Mouse (Mus musculus) midbrain, embryonic 16.5 days (tissue): Measurements from ENCODE around the gene Arid3a. TPM values are rescaled to one million over a fixed set of nuclear protein-coding genes. Genes with fewer than 3 reads are reported as not detected.

ENCODE experiments used
- ATAC-seq: fragments of 200-750 bp; cut with Nextera tagmentation; 2 replicates; pipeline ENCODE4 v1.8.0; 2017; ENCODE audit warnings: moderate TSS enrichment
- H3K27ac ChIP-seq: fragments of 300-500 bp; sonication (generic); 2 replicates; pipeline ENCODE4 v1.5.1; 2014; ENCODE audit warnings: mild to moderate bottlenecking, low read length, mixed read lengths
- H3K27me3 ChIP-seq: fragments of 300-500 bp; sonication (generic); 2 replicates; pipeline ENCODE4 v1.6.1; 2014; ENCODE audit warnings: low read depth, low read length, mixed read lengths; ENCODE audit not compliant: control insufficient read depth, insufficient read depth
- H3K36me3 ChIP-seq: fragments of 300-500 bp; sonication (generic); 2 replicates; pipeline ENCODE4 v1.6.1; 2014; ENCODE audit warnings: mild to moderate bottlenecking, low read length, moderate library complexity, mixed read lengths; ENCODE audit not compliant: control insufficient read depth, insufficient read depth
- H3K4me1 ChIP-seq: fragments of 300-500 bp; sonication (generic); 2 replicates; pipeline ENCODE4 v1.6.1; 2014; ENCODE audit warnings: mild to moderate bottlenecking, low read length, mixed read lengths; ENCODE audit not compliant: control insufficient read depth, insufficient read depth
- H3K4me2 ChIP-seq: fragments of 300-500 bp; sonication (generic); 2 replicates; pipeline ENCODE4 v1.6.1; 2014; ENCODE audit warnings: mild to moderate bottlenecking, low read length, mixed read lengths
- H3K4me3 ChIP-seq: fragments of 300-500 bp; sonication (generic); 2 replicates; pipeline ENCODE4 v1.5.1; 2014; ENCODE audit warnings: low read depth, mild to moderate bottlenecking, low read length, moderate library complexity, mixed read lengths
- H3K9ac ChIP-seq: fragments of 300-500 bp; sonication (generic); 2 replicates; pipeline ENCODE4 v1.6.1; 2014; ENCODE audit warnings: low read depth, low read length, mixed read lengths
- H3K9me3 ChIP-seq: fragments of 300-500 bp; sonication (generic); replicated peaks from 2 replicates; pipeline ENCODE4 v1.6.1; 2014; ENCODE audit warnings: mild to moderate bottlenecking, low read length, mixed read lengths; ENCODE audit not compliant: control insufficient read depth, poor library complexity, severe bottlenecking
- WGBS: fragments of 180-500 bp; shearing (Covaris S2); extraction: QIAGEN DNeasy Blood & Tissue Kit; methylation state at CpG from one replicate; pipeline ENCODE4 v1.1.7; 2014; 5-methylcytosine and 5-hydroxymethylcytosine counted together
- polyA plus RNA-seq: library from polyadenylated mRNA; unstranded; fragments of >200 nt; fragmentation: Nextera tagmentation; extraction: Ambion mirVana; gene quantifications from 2 replicates; pipeline ENCODE4 v1.2.1, GENCODE M21; 2015

Gene Arid3a
- polyA plus RNA-seq: 1.7 and 2.2 TPM in 2 replicates

DNA sequence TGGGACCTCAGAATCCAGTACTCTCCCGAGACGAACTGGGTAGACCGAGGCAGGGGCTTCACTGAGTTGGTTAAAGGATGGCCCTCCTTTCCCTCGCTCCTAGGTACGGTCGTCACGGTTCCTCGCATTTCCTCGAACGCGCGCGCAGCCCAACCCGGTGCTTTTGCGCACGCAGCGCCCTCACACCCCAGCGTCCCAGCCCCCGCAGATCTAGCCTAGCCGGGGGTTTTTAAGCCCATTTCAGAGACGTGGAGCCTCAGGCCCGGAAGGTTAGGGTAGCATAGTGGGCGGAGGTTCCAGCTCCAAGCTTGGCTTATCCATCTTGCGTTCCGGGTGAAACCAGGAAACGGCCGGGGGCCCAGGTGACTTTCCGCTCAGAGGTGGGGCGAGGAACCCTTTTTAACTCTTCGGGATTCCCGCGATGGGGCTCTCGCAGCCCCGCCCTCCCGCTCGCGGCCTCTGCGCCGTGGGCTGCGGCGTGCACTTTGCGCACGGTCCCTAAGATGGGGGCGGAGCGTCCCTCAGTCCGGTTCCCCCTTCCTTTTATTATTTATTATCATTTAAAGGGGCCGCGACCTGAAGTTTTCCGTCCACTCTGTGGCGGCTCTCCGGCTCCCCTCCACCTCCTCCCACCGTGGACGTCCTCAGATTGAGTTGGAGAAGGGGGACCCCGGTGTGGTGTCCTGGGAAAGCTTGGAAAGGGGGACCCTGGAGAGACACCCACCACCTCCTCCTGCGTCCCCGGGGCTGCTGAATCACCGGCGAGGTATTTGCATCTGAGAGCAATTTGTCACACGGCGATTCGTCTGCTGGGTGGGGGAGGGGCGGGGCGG is at the start of gene Arid3a:
Arid3a (plus strand) TSS at position 553 of the 833 bp plus-strand sequence.
- WGBS: under 1% methylated on average over 62 of the region's 63 CpGs
- ATAC-seq: peak; percentile 78
- peak within 1 kb of the TSS; percentile 100 for H3K4me3 ChIP-seq

DNA sequence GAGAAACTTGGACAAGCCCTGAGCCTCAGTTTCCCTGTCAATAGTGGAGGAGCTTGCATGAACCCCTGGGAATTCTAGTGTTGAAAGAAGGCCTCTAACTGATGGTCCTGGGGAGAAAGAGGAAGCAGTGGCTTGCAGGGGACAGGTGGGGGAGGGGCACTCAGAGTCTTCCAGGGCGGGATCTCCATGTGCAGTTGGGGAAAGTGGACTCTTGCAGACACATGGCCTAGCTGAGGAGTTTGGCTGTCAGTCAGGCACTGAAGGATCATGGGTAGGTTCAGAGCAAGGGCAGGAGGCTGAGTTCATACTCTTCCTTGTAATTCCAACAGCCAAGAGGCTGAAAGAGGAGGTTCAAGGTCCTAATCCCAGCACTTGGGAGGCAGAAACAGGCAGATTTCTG is 49.7 kb upstream of the Arid3a start:
- no peak overlapping the region for H3K4me3 ChIP-seq
- H3K27ac ChIP-seq: no peak overlapping the region
- no peak overlapping the region for H3K9ac ChIP-seq
- H3K9me3 ChIP-seq: no peaks in the 10 kb centered on the region
- H3K36me3 ChIP-seq: no peaks in the 10 kb centered on the region
- H3K4me2 ChIP-seq: no peak overlapping the region
- H3K4me1 ChIP-seq: peaks cover 17% of the 10 kb centered on the region
- WGBS: 60% methylated on average over 1 of the region's 1 CpGs
- ATAC-seq: no peak
- H3K27me3 ChIP-seq: peaks cover 2% of the 10 kb centered on the region; the same call in 1 of the 2 replicates

More for the DNA sequence above, at the start of gene Arid3a:
- Histone ChIP-seq H3K27me3 (peaks cover 18% of the 10 kb centered on the region), H3K4me1 (peaks cover 26% of the 10 kb centered on the region), H3K27ac (peak within 1 kb of the TSS; percentile 91), H3K4me2 (peak within 1 kb of the TSS; percentile 93), H3K9ac (peak within 1 kb of the TSS; percentile 90), H3K9me3 (no peaks in the 10 kb centered on the region), H3K36me3 (peaks cover 3% of the 10 kb centered on the region; the same call in 1 of the 2 replicates)

DNA sequence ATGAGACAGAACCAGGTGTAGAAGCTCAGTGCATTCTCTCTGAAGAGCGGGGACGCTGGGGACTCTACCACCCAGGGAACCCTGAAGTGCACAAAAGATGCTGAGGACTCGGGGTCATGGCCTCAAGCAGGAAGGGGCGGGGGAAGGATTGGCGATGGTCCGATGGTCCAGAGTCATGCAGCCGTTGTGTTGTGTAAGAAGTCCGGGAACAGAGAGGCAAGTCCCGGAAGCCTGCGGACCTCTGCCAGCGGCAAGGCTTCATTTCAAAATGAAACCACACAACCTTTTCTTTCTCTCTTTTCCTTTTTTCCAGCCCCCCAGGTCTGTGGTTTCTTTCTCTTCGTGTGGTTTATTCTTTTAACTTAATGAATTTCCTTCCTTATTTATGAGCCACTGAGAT is 49.1 kb upstream of the Arid3a start:
- H3K27me3 ChIP-seq: peaks cover 2% of the 10 kb centered on the region; the same call in 1 of the 2 replicates
- H3K4me1 ChIP-seq: peaks cover 11% of the 10 kb centered on the region
- no peaks in the 10 kb centered on the region for H3K9me3 ChIP-seq
- H3K36me3 ChIP-seq: no peaks in the 10 kb centered on the region
- no peak overlapping the region for H3K4me2 ChIP-seq
- ATAC-seq: no peak
- H3K9ac ChIP-seq: no peak overlapping the region
- 37% methylated on average over 12 of the region's 12 CpGs for WGBS
- H3K4me3 ChIP-seq: no peak overlapping the region
- H3K27ac ChIP-seq: no peak overlapping the region

DNA sequence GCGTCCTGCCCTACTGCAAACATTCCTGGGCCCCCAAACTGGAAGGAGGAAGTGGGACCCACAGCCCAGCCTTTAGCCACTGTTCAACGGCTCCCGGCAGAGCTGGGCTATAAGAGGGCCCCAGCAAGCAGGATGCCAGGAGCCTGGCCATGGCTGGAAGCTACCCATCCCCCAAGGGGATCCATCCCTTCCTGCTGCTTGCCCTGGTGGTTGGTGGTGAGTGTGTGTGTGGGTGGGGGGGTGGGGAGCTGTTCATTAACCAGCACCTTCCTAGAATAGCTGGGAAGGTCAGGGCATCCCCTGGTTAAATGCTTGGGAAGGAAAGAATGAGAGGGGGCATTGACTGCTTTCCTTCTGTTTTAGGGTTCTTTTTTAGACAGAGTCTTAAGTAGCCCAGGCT is 47.3 kb upstream of the Arid3a start:
- no peak for ATAC-seq
- Histone ChIP-seq H3K27me3 (peaks cover 6% of the 10 kb centered on the region; the same call in 1 of the 2 replicates), H3K4me3 (no peak overlapping the region)

DNA sequence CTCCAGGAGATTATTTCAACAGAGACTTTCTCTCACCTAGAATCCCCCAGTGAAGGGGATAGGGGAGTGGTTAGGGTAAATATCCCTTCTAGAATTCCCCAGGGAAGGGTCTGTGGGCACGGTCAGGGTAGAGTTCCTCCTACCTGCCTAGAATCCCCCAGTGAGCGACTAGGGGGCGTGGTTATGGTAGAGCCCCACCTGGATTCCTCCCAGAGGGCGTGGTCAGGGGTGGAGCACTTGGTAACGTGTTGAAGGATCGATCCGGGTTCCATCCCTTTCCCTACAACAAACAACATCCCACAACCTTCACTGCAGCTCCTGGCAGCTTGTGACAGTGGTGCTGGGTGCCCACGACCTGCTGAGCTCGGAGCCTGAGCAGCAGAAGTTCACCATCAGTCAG is 46.1 kb upstream of the Arid3a start:
- Histone ChIP-seq H3K4me2 (no peak overlapping the region), H3K4me1 (peaks cover under 1% of the 10 kb centered on the region; the same call in 1 of the 2 replicates), H3K27me3 (peaks cover 6% of the 10 kb centered on the region; the same call in 1 of the 2 replicates), H3K36me3 (no peaks in the 10 kb centered on the region), H3K4me3 (no peak overlapping the region), H3K9ac (no peak overlapping the region), H3K27ac (no peak overlapping the region), H3K9me3 (no peaks in the 10 kb centered on the region)
- 20% methylated on average over 9 of the region's 9 CpGs for WGBS
- no peak for ATAC-seq

More for the DNA sequence above, 47.3 kb upstream of the Arid3a start:
- 39% methylated on average over 3 of the region's 3 CpGs for WGBS
- Histone ChIP-seq H3K9ac (no peak overlapping the region), H3K36me3 (no peaks in the 10 kb centered on the region), H3K27ac (no peak overlapping the region), H3K4me2 (no peak overlapping the region), H3K4me1 (peaks cover 11% of the 10 kb centered on the region), H3K9me3 (no peaks in the 10 kb centered on the region)

DNA sequence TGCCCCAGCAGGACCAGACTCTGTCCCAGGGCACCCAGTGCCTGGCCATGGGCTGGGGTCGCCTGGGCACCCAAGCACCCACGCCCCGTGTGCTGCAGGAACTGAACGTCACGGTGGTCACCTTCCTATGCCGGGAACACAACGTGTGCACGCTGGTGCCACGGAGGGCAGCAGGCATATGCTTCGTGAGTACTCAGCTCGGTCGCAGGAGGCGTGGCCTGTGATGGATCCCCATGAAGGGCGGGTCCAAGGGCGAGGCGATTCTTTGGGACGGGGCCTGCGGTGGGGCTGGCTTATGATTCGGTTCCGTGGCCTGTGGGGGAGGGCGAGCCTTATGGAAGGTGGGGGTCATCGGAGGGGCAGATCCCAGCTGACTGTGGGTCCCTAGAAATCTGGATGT is 44.9 kb upstream of the Arid3a start:
- Histone ChIP-seq H3K9me3 (no peaks in the 10 kb centered on the region), H3K4me2 (peak overlapping the region; percentile 2; the same call in 1 of the 2 replicates), H3K27ac (no peak overlapping the region), H3K9ac (no peak overlapping the region), H3K27me3 (peaks cover 6% of the 10 kb centered on the region; the same call in 1 of the 2 replicates), H3K4me1 (no peaks in the 10 kb centered on the region), H3K36me3 (no peaks in the 10 kb centered on the region), H3K4me3 (no peak overlapping the region)
- 7% methylated on average over 22 of the region's 22 CpGs for WGBS
- peak; percentile 34; the same call in 1 of the 2 replicates for ATAC-seq

DNA sequence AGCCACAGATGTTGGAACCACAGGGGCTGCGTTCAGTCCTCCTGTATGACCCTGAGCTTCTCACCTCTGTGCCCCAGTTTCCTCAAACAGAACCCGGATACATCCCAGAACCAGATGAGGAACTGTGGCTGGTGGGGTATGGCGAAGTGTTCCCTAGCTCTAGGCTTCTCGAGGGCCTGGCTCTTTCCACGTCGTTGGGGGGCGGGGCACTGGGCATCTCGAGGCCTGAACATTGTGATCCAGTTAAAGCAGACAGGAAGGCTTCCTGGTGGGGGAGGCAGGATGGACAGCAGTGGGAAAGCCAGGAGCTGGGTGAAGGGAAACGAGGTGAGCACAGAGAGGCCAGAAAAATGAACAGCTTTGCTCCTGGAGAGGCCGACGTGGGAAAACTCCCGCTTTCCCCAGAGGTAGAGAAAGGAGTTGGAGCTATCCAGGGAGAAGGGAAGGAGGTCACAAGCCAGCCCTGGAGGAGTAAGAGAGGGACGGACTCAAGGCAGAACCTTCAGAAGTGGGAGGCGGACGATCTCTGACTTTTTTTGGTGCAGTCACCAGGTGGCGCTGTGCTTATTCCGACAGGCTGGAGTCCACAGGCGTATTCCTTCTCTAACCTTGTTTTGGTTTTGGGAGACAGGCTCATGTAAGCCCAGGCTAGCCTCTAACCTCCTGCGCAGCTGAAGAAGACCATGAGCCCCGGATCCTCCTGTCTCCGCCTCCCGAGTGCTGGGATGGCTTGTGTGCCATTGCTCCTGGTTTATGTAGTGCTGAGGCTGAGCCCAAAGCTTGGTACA is 43.4 kb upstream of the Arid3a start:
- peak; percentile 18; the same call in 1 of the 2 replicates for ATAC-seq
- Histone ChIP-seq H3K4me2 (no peak overlapping the region), H3K4me3 (no peak overlapping the region), H3K27ac (no peak overlapping the region), H3K4me1 (no peaks in the 10 kb centered on the region), H3K27me3 (peaks cover 6% of the 10 kb centered on the region; the same call in 1 of the 2 replicates), H3K9ac (no peak overlapping the region), H3K9me3 (no peaks in the 10 kb centered on the region), H3K36me3 (no peaks in the 10 kb centered on the region)
- WGBS: 14% methylated on average over 22 of the region's 22 CpGs

DNA sequence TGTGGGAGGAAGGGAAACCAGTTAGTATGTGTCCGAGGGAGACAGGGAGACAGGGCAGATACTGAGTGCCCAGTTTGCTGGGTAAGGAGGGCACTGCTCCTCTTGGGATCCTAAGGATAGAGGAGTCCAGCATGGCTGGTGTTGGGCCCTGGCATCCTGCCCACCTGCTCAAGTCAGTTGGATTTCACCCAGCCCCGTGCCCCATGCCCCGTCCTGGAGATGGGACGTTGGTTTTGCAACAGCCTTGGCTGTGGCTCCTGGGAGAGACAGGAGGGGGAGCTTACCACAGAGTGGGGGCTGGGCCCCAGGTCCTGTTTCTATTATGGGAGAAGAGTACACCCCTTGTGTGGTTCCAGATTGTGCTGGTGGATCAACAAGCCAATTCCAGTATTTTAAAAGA is 42.4 kb upstream of the Arid3a start:
- Histone ChIP-seq H3K9ac (no peak overlapping the region), H3K27me3 (peaks cover 6% of the 10 kb centered on the region; the same call in 1 of the 2 replicates), H3K4me3 (no peak overlapping the region), H3K4me1 (no peaks in the 10 kb centered on the region), H3K9me3 (no peaks in the 10 kb centered on the region), H3K27ac (no peak overlapping the region), H3K36me3 (no peaks in the 10 kb centered on the region), H3K4me2 (no peak overlapping the region)
- 72% methylated on average over 4 of the region's 4 CpGs for WGBS
- ATAC-seq: no peak
